Mouse (Mus musculus) right cerebral cortex, postnatal 14 days (tissue): ENCODE data around the gene Socs7.

Experiments
- DNase-seq: peaks from one replicate; pipeline ENCODE4 v3.0.0; 2022

Gene Socs7

GRCm38 (mm10) chr11:97393658-97394057 is 31.3 kb downstream of the Socs7 start:
- peak; percentile 44 for DNase-seq

GRCm38 (mm10) chr11:97394146-97394545 is 31.8 kb downstream of the Socs7 start:
- DNase-seq = peak; percentile 64

GRCm38 (mm10) chr11:97398506-97398905 is 36.2 kb downstream of the Socs7 start:
- DNase-seq = no peak

- DNase-seq = peak; percentile 79
Measured at GRCm38 (mm10) chr11:97399958-97400710, 37.8 kb downstream of the Socs7 start.

- peak; percentile 47 for DNase-seq
Measured at GRCm38 (mm10) chr11:97401082-97401481, 38.7 kb downstream of the Socs7 start.

- DNase-seq = no peak
Measured at GRCm38 (mm10) chr11:97401686-97402435, 39.5 kb downstream of the Socs7 start.

- DNase-seq = no peak
Measured at GRCm38 (mm10) chr11:97402746-97403145, 40.4 kb downstream of the Socs7 start.

- no peak for DNase-seq
Measured at GRCm38 (mm10) chr11:97403614-97404183, 41.3 kb downstream of the Socs7 start.

GRCm38 (mm10) chr11:97404184-97404760 is 41.9 kb downstream of the Socs7 start:
- DNase-seq = peak; percentile 80

- DNase-seq = no peak
Measured at GRCm38 (mm10) chr11:97404761-97405190, 42.4 kb downstream of the Socs7 start.

- DNase-seq = peak; percentile 54
Measured at GRCm38 (mm10) chr11:97406094-97406951, 44.0 kb downstream of the Socs7 start.

- no peak for DNase-seq
Measured at GRCm38 (mm10) chr11:97407456-97407855, 45.1 kb downstream of the Socs7 start.

- DNase-seq = peak; percentile 85
Measured at GRCm38 (mm10) chr11:97408171-97408570, 45.8 kb downstream of the Socs7 start.

GRCm38 (mm10) chr11:97410958-97411357 is 48.6 kb downstream of the Socs7 start:
- no peak for DNase-seq

- DNase-seq = no peak
Measured at GRCm38 (mm10) chr11:97412117-97412516, 49.8 kb downstream of the Socs7 start.

- DNase-seq = no peak
Measured at GRCm38 (mm10) chr11:97412808-97413347, 50.5 kb downstream of the Socs7 start.

- peak; percentile 51 for DNase-seq
Measured at GRCm38 (mm10) chr11:97415330-97415711, 53.0 kb downstream of the Socs7 start, which contains the start of gene Arhgap23. Gene Arhgap23, plus strand, starts transcription at chr11:97415533.

- DNase-seq = no peak
Measured at GRCm38 (mm10) chr11:97415712-97416636, 53.6 kb downstream of the Socs7 start.

GRCm38 (mm10) chr11:97416637-97417035 is 54.3 kb downstream of the Socs7 start:
- no peak for DNase-seq

GRCm38 (mm10) chr11:97418834-97419539 is 56.6 kb downstream of the Socs7 start:
- no peak for DNase-seq
